Mouse (Mus musculus) ES-Bruce4 (cell line): Measurements from ENCODE around the gene Cysrt1.

Experiments
- CTCF ChIP-seq: IDR thresholded peaks from one replicate; pipeline ENCODE4 v1.8.1; 2011; ENCODE audit warnings: low read depth, low read length
- POLR2A ChIP-seq: IDR thresholded peaks from one replicate; pipeline ENCODE4 v1.8.1; 2011; ENCODE audit warnings: low read length; ENCODE audit not compliant: insufficient read depth

DNA sequence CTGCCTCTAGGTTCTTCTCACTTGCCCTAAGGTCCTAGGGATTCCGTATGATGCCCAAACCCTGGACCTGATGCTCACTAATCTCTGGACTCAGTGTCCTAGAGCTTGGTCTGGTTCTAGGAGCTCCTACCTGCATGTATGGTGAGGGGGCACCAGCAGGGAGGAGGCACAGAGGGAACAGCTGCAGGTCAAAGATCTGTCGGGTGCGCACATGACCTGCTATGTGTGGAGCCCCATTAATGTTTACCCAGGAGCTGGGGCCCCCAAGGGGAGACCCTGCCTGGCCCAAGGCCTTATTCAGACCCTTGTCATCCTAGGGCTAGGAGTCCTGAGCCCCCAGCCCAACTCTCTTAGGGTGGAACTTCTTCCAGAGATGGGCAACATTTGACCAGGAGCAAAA lies 8.2 kb downstream of the Cysrt1 start, which contains the start of gene Slc34a3:
- TF ChIP-seq CTCF (no peak), POLR2A (no peak)
